Comparison of ENCODE assay signal across 8 mouse cellular contexts in genomic region chr1:162477246-162478209, GRCm38 (mm10). TPM values are rescaled to one million over a fixed set of nuclear protein-coding genes. Genes with fewer than 3 reads are reported as not detected.
DNase-seq lines count a peak whose midpoint lies in the region; ATAC-seq lines count a peak whose summit lies in the region.

Gene Dnm3 (minus strand): TSS chr1:162478034.

- H3K27ac ChIP-seq in forebrain, embryonic 11.5 days (ENCODE audit: low read depth, low read length) = no peak within 1 kb of the TSS
- no peak within 1 kb of the TSS for H3K27ac ChIP-seq in heart, embryonic 15.5 days
- no peak within 1 kb of the TSS for H3K27ac ChIP-seq in liver, embryonic 12.5 days

- H3K4me3 ChIP-seq in forebrain, embryonic 11.5 days (ENCODE audit: low read depth, low read length) = peak within 1 kb of the TSS; percentile 62
- H3K4me3 ChIP-seq in heart, embryonic 15.5 days = peak within 1 kb of the TSS; percentile 67
- peak within 1 kb of the TSS; percentile 55 for H3K4me3 ChIP-seq in liver, embryonic 12.5 days

- H3K4me2 ChIP-seq in forebrain, embryonic 11.5 days (ENCODE audit: low read depth, low read length, severe bottlenecking) = peak within 1 kb of the TSS; percentile 98
- H3K4me2 ChIP-seq in heart, embryonic 15.5 days = peak within 1 kb of the TSS; percentile 99
- H3K4me2 ChIP-seq in liver, embryonic 12.5 days = peak within 1 kb of the TSS; percentile 73

- peaks cover 3% of the 10 kb centered on the region for H3K4me1 ChIP-seq in forebrain, embryonic 11.5 days (replicated peaks; ENCODE audit: control insufficient read depth, insufficient read depth, low read length)
- peaks cover 10% of the 10 kb centered on the region for H3K4me1 ChIP-seq in heart, embryonic 15.5 days (replicated peaks)
- H3K4me1 ChIP-seq in liver, embryonic 12.5 days = peaks cover 4% of the 10 kb centered on the region

- WGBS in forebrain, embryonic 11.5 days = 0% methylated on average over 56 of the region's 56 CpGs
- under 1% methylated on average over 56 of the region's 56 CpGs for WGBS in heart, embryonic 15.5 days
- 2% methylated on average over 56 of the region's 56 CpGs for WGBS in liver, embryonic 12.5 days (ENCODE audit: insufficient replicate concordance)

- peak within 1 kb of the TSS; percentile 60 for H3K9ac ChIP-seq in forebrain, embryonic 11.5 days (ENCODE audit: low read length)
- H3K9ac ChIP-seq in heart, embryonic 15.5 days = peak within 1 kb of the TSS; percentile 61
- H3K9ac ChIP-seq in liver, embryonic 12.5 days = no peak within 1 kb of the TSS

- ATAC-seq in forebrain, embryonic 11.5 days (replicated peaks; ENCODE audit: low FRiP score) = peak; percentile 98
- ATAC-seq in heart, embryonic 15.5 days (replicated peaks; ENCODE audit: insufficient number of reproducible peaks, insufficient read depth, low FRiP score, low read depth) = peak; percentile 96
- peak; percentile 89 for ATAC-seq in liver, embryonic 12.5 days

- no peaks in the 10 kb centered on the region for H3K9me3 ChIP-seq in forebrain, embryonic 11.5 days (ENCODE audit: control insufficient read depth, low read length)
- no peaks in the 10 kb centered on the region for H3K9me3 ChIP-seq in heart, embryonic 15.5 days (replicated peaks)
- no peaks in the 10 kb centered on the region for H3K9me3 ChIP-seq in liver, embryonic 12.5 days (replicated peaks)

- peak; percentile 63 for DNase-seq in CD4-positive, CD25-positive, alpha-beta regulatory T cell, adult 2 months (ENCODE audit: low read depth, low spot score)
- peak; percentile 46 for DNase-seq in c-Kit-positive CD71-positive TER-119-negative erythroid progenitor cells, embryonic 14.5 days (ENCODE audit: low read depth)
- DNase-seq in forebrain, embryonic 11.5 days (ENCODE audit: low spot score) = peak; percentile 92
- peak; percentile 95 for DNase-seq in kidney, postnatal 14 days
- DNase-seq in neural tube, embryonic 10.5 days (ENCODE audit: extremely low spot score, low spot score) = peak; percentile 87
- DNase-seq in telencephalon, adult 2 months (ENCODE audit: low read depth, low spot score) = peak; percentile 93

- no peaks in the 10 kb centered on the region for H3K36me3 ChIP-seq in forebrain, embryonic 11.5 days (ENCODE audit: control insufficient read depth, insufficient read depth, low read length)
- H3K36me3 ChIP-seq in heart, embryonic 15.5 days = no peaks in the 10 kb centered on the region
- H3K36me3 ChIP-seq in liver, embryonic 12.5 days = no peaks in the 10 kb centered on the region

- H3K27me3 ChIP-seq in forebrain, embryonic 11.5 days (ENCODE audit: control insufficient read depth, insufficient read depth, low read length) = peaks cover 2% of the 10 kb centered on the region
- peaks cover 23% of the 10 kb centered on the region for H3K27me3 ChIP-seq in heart, embryonic 15.5 days
- peaks cover 46% of the 10 kb centered on the region for H3K27me3 ChIP-seq in liver, embryonic 12.5 days (replicated peaks)

RNA-seq across cellular contexts. Expression of gene Dnm3, which starts in this region (rescaled TPM):
- polyA plus RNA-seq in forebrain, embryonic 11.5 days (2014; fragmentation: Nextera tagmentation; extraction: Ambion mirVana) = 7.2 TPM in 2 replicates
- 1.7 and 2.2 TPM in 2 replicates for polyA plus RNA-seq in heart, embryonic 15.5 days (2015; fragmentation: Nextera tagmentation; extraction: Ambion mirVana)
- 1.1 and 1.6 TPM in 2 replicates for polyA plus RNA-seq in liver, embryonic 12.5 days (2016; fragmentation: Nextera tagmentation; extraction: Ambion mirVana)
